Mouse (Mus musculus) embryonic fibroblast, embryonic 13.5 days (primary cell): ENCODE results near the gene Cep135.

ENCODE experiments used
- CTCF ChIP-seq: IDR thresholded peaks from 2 replicates; pipeline ENCODE4 v1.5.1; 2011; ENCODE audit warnings: mild to moderate bottlenecking, control low read depth, low read length, moderate library complexity, borderline replicate concordance; ENCODE audit not compliant: insufficient read depth
- POLR2A ChIP-seq: IDR thresholded peaks from 2 replicates; pipeline ENCODE4 v1.6.1; 2011; ENCODE audit warnings: low read depth, mild to moderate bottlenecking, control low read depth, low read length, moderate library complexity

DNA sequence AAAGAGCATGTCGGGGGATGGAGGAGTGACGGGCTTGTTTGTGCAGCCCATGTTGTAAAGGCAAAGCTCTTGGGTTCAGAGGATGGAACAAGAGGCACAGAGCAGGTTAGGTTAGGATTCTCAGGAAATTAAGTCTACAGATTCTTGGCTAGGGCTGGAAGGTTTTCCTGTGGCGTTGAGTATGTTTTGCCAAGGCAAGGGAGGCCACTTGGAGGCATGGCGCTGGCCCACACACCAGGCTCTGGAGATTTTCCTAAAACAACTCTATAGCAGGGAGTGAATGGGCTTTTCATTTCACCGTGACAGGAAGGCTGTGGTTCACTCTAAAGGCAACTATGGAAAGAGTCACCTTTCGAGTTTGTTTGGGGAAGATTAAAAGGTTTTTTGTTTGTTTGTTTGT, 100.1 kb downstream of the Cep135 start:
- TF ChIP-seq CTCF: no peak
- TF ChIP-seq POLR2A: no peak
